ENCODE assay signal across 8 mouse cellular contexts in the genomic region with DNA sequence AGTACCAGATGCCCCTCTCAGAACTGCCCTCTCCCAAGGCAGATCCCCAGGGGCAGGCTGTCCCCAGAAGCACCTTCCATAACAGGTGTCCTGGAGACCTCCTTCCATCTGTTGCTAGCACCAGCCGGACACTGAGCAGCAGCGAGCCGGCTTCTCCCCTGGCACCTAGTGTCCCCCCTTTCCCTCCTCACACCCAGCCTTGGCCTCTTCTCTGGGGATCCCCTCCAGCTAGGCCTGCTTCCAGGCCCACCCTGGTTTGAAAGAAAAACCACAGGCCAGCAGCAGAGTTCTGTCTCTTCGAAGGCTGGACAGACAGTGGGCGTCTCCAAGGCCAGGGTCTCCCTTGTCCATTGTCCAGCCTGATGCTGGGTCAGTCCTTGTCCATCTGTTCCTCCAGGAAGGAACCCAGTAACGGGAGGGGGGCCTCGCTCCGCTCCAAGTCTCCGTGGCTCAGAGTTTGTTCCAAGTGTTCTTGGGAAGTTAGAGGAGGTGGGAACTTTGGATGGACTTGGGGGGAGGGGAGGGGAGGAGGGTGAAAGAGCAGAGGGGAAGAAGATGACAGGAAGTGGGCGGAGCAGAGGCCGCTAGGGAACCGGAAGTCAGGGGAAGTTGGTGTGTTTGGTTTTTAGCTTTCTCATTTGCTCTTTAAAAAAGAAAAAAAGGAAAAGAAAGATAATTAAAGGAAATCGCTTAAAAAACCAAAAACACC. TPM values are rescaled to one million over a fixed set of nuclear protein-coding genes. Genes with fewer than 3 reads are reported as not detected.
DNase-seq lines count a peak whose midpoint lies in the region; ATAC-seq lines count a peak whose summit lies in the region.

No protein-coding gene starts in this region.

- WGBS in forebrain, embryonic 10.5 days = 58% methylated on average over 13 of the region's 13 CpGs
- 59% methylated on average over 13 of the region's 13 CpGs for WGBS in forebrain, embryonic 13.5 days
- 48% methylated on average over 13 of the region's 13 CpGs for WGBS in embryonic facial prominence, embryonic 12.5 days
- 35% methylated on average over 13 of the region's 13 CpGs for WGBS in hindbrain, embryonic 10.5 days
- 53% methylated on average over 13 of the region's 13 CpGs for WGBS in limb, embryonic 15.5 days
- 58% methylated on average over 13 of the region's 13 CpGs for WGBS in neural tube, embryonic 15.5 days
- 52% methylated on average over 13 of the region's 13 CpGs for WGBS in forebrain, embryonic 11.5 days

- no peak for ATAC-seq in forebrain, embryonic 13.5 days
- no peak for ATAC-seq in embryonic facial prominence, embryonic 12.5 days (ENCODE audit: insufficient number of reproducible peaks, insufficient read depth, low FRiP score, low TSS enrichment)
- ATAC-seq in limb, embryonic 15.5 days (ENCODE audit: insufficient number of reproducible peaks, low FRiP score, low TSS enrichment, low read depth) = no peak
- ATAC-seq in neural tube, embryonic 15.5 days (ENCODE audit: low FRiP score) = no peak
- ATAC-seq in forebrain, embryonic 11.5 days (replicated peaks; ENCODE audit: low FRiP score) = no peak

- no peak overlapping the region for H3K9ac ChIP-seq in forebrain, embryonic 13.5 days
- no peak overlapping the region for H3K9ac ChIP-seq in embryonic facial prominence, embryonic 12.5 days
- no peak overlapping the region for H3K9ac ChIP-seq in limb, embryonic 15.5 days
- no peak overlapping the region for H3K9ac ChIP-seq in neural tube, embryonic 15.5 days (replicated peaks)
- no peak overlapping the region for H3K9ac ChIP-seq in forebrain, embryonic 11.5 days (ENCODE audit: low read length)

- peak overlapping the region; percentile 79 for H3K27ac ChIP-seq in forebrain, embryonic 10.5 days
- H3K27ac ChIP-seq in forebrain, embryonic 13.5 days = no peak overlapping the region
- H3K27ac ChIP-seq in embryonic facial prominence, embryonic 12.5 days = no peak overlapping the region; the same call in 1 of the 2 replicates
- peak overlapping the region; percentile 80 for H3K27ac ChIP-seq in hindbrain, embryonic 10.5 days
- H3K27ac ChIP-seq in limb, embryonic 15.5 days = peak overlapping the region; percentile 43; the same call in 1 of the 2 replicates
- H3K27ac ChIP-seq in neural tube, embryonic 15.5 days (replicated peaks) = 0 out of 2 replicates have a peak overlapping the region, but pooled peaks have one; percentile 1
- no peak overlapping the region for H3K27ac ChIP-seq in forebrain, embryonic 11.5 days (ENCODE audit: low read depth, low read length)

- no peak overlapping the region for H3K4me2 ChIP-seq in forebrain, embryonic 13.5 days
- H3K4me2 ChIP-seq in embryonic facial prominence, embryonic 12.5 days (replicated peaks) = 0 out of 2 replicates have a peak overlapping the region, but pooled peaks have one; percentile 14
- no peak overlapping the region for H3K4me2 ChIP-seq in limb, embryonic 15.5 days
- peak overlapping the region; percentile 11; the same call in 1 of the 2 replicates for H3K4me2 ChIP-seq in neural tube, embryonic 15.5 days
- no peak overlapping the region for H3K4me2 ChIP-seq in forebrain, embryonic 11.5 days (ENCODE audit: low read depth, low read length, severe bottlenecking)

- H3K27me3 ChIP-seq in forebrain, embryonic 10.5 days (ENCODE audit: poor library complexity, severe bottlenecking) = no peaks in the 10 kb centered on the region
- no peaks in the 10 kb centered on the region for H3K27me3 ChIP-seq in forebrain, embryonic 13.5 days
- H3K27me3 ChIP-seq in embryonic facial prominence, embryonic 12.5 days = peaks cover 6% of the 10 kb centered on the region; the same call in 1 of the 2 replicates
- H3K27me3 ChIP-seq in hindbrain, embryonic 10.5 days (ENCODE audit: insufficient read depth, poor library complexity, severe bottlenecking) = 0 out of 2 replicates have a peak, but pooled peaks cover 18% of the 10 kb centered on the region
- no peaks in the 10 kb centered on the region for H3K27me3 ChIP-seq in limb, embryonic 15.5 days
- H3K27me3 ChIP-seq in neural tube, embryonic 15.5 days (replicated peaks) = no peaks in the 10 kb centered on the region
- no peaks in the 10 kb centered on the region for H3K27me3 ChIP-seq in forebrain, embryonic 11.5 days (ENCODE audit: control insufficient read depth, insufficient read depth, low read length)

- H3K4me3 ChIP-seq in forebrain, embryonic 10.5 days = peak overlapping the region; percentile 2
- H3K4me3 ChIP-seq in forebrain, embryonic 13.5 days = no peak overlapping the region
- H3K4me3 ChIP-seq in embryonic facial prominence, embryonic 12.5 days = no peak overlapping the region
- H3K4me3 ChIP-seq in hindbrain, embryonic 10.5 days = peak overlapping the region; percentile 25
- no peak overlapping the region for H3K4me3 ChIP-seq in limb, embryonic 15.5 days
- H3K4me3 ChIP-seq in neural tube, embryonic 15.5 days (replicated peaks) = no peak overlapping the region
- no peak overlapping the region for H3K4me3 ChIP-seq in forebrain, embryonic 11.5 days (ENCODE audit: low read depth, low read length)

- peaks cover 23% of the 10 kb centered on the region for H3K36me3 ChIP-seq in forebrain, embryonic 10.5 days (replicated peaks)
- peaks cover 26% of the 10 kb centered on the region for H3K36me3 ChIP-seq in forebrain, embryonic 13.5 days (ENCODE audit: poor library complexity, severe bottlenecking)
- H3K36me3 ChIP-seq in embryonic facial prominence, embryonic 12.5 days = no peaks in the 10 kb centered on the region
- H3K36me3 ChIP-seq in hindbrain, embryonic 10.5 days = peaks cover 16% of the 10 kb centered on the region
- no peaks in the 10 kb centered on the region for H3K36me3 ChIP-seq in limb, embryonic 15.5 days
- H3K36me3 ChIP-seq in neural tube, embryonic 15.5 days = peaks cover 24% of the 10 kb centered on the region
- H3K36me3 ChIP-seq in forebrain, embryonic 11.5 days (ENCODE audit: control insufficient read depth, insufficient read depth, low read length) = no peaks in the 10 kb centered on the region

- H3K9me3 ChIP-seq in forebrain, embryonic 10.5 days = no peaks in the 10 kb centered on the region; the same call in 1 of the 2 replicates
- no peaks in the 10 kb centered on the region for H3K9me3 ChIP-seq in forebrain, embryonic 13.5 days (replicated peaks)
- H3K9me3 ChIP-seq in embryonic facial prominence, embryonic 12.5 days = no peaks in the 10 kb centered on the region
- 0 out of 2 replicates have a peak, but pooled peaks cover 3% of the 10 kb centered on the region for H3K9me3 ChIP-seq in hindbrain, embryonic 10.5 days
- H3K9me3 ChIP-seq in limb, embryonic 15.5 days = no peaks in the 10 kb centered on the region
- H3K9me3 ChIP-seq in neural tube, embryonic 15.5 days (replicated peaks) = no peaks in the 10 kb centered on the region
- H3K9me3 ChIP-seq in forebrain, embryonic 11.5 days (ENCODE audit: control insufficient read depth, low read length) = no peaks in the 10 kb centered on the region

- peaks cover 44% of the 10 kb centered on the region for H3K4me1 ChIP-seq in forebrain, embryonic 10.5 days
- H3K4me1 ChIP-seq in forebrain, embryonic 13.5 days = peaks cover 18% of the 10 kb centered on the region
- H3K4me1 ChIP-seq in embryonic facial prominence, embryonic 12.5 days = 0 out of 2 replicates have a peak, but pooled peaks cover 11% of the 10 kb centered on the region
- peaks cover 46% of the 10 kb centered on the region for H3K4me1 ChIP-seq in hindbrain, embryonic 10.5 days (replicated peaks)
- peaks cover 14% of the 10 kb centered on the region for H3K4me1 ChIP-seq in limb, embryonic 15.5 days
- peaks cover 13% of the 10 kb centered on the region; the same call in 1 of the 2 replicates for H3K4me1 ChIP-seq in neural tube, embryonic 15.5 days
- peaks cover 9% of the 10 kb centered on the region for H3K4me1 ChIP-seq in forebrain, embryonic 11.5 days (replicated peaks; ENCODE audit: control insufficient read depth, insufficient read depth, low read length)

- peak; percentile 31 for DNase-seq in forebrain, embryonic 10.5 days (ENCODE audit: extremely low spot score, low spot score)
- peak; percentile 63 for DNase-seq in hindbrain, embryonic 10.5 days (ENCODE audit: low spot score)
- DNase-seq in right cerebral cortex, postnatal 14 days = no peak
- DNase-seq in forebrain, embryonic 11.5 days (ENCODE audit: low spot score) = no peak

RNA-seq across cellular contexts. Expression of a gene that starts 11.7 kb away (rescaled TPM):
- polyA plus RNA-seq in forebrain, embryonic 10.5 days (2016; fragmentation: Nextera tagmentation; extraction: Ambion mirVana) = 0.30 and 0.41 TPM in 2 replicates
- polyA plus RNA-seq in forebrain, embryonic 13.5 days (2015; fragmentation: Nextera tagmentation; extraction: Ambion mirVana) = 0.46 and 1.0 TPM in 2 replicates
- polyA plus RNA-seq in embryonic facial prominence, embryonic 12.5 days (2016; fragmentation: Nextera tagmentation; extraction: Ambion mirVana) = 1.1 and 1.4 TPM in 2 replicates
- 0.59 and 0.66 TPM in 2 replicates for polyA plus RNA-seq in hindbrain, embryonic 10.5 days (2016; fragmentation: Nextera tagmentation; extraction: Ambion mirVana)
- polyA plus RNA-seq in limb, embryonic 15.5 days (2015; fragmentation: Nextera tagmentation; extraction: Ambion mirVana) = 0.93 and 1.1 TPM in 2 replicates
- polyA plus RNA-seq in neural tube, embryonic 15.5 days (2015; fragmentation: Nextera tagmentation; extraction: Ambion mirVana) = 1.2 and 1.4 TPM in 2 replicates
- polyA plus RNA-seq in forebrain, embryonic 11.5 days (2014; fragmentation: Nextera tagmentation; extraction: Ambion mirVana) = 0.17 TPM in 1 of 2 replicates, not detected in the other

Comparison
In these comparisons a context has a peak if more than half of its experiments do, and no peak if none do; other contexts are left out.
1. DNase-seq: peak in forebrain, embryonic 10.5 days (single experiment) and hindbrain, embryonic 10.5 days (single experiment); none in right cerebral cortex, postnatal 14 days (single experiment) and forebrain, embryonic 11.5 days (single experiment).
2. H3K27ac ChIP-seq: peak in forebrain, embryonic 10.5 days (single experiment), hindbrain, embryonic 10.5 days (single experiment), limb, embryonic 15.5 days (single experiment) and neural tube, embryonic 15.5 days (single experiment); none in forebrain, embryonic 13.5 days (single experiment), embryonic facial prominence, embryonic 12.5 days (single experiment) and forebrain, embryonic 11.5 days (single experiment).
3. H3K4me3 ChIP-seq: peak in forebrain, embryonic 10.5 days (single experiment) and hindbrain, embryonic 10.5 days (single experiment); none in forebrain, embryonic 13.5 days (single experiment), embryonic facial prominence, embryonic 12.5 days (single experiment), limb, embryonic 15.5 days (single experiment), neural tube, embryonic 15.5 days (single experiment) and forebrain, embryonic 11.5 days (single experiment).
4. H3K4me2 ChIP-seq: peak in embryonic facial prominence, embryonic 12.5 days (single experiment) and neural tube, embryonic 15.5 days (single experiment); none in forebrain, embryonic 13.5 days (single experiment), limb, embryonic 15.5 days (single experiment) and forebrain, embryonic 11.5 days (single experiment).